Mouse (Mus musculus) gastrocnemius, adult 8-10 months (tissue): ENCODE data around the gene 2310033P09Rik. TPM values are rescaled to one million over a fixed set of nuclear protein-coding genes. Genes with fewer than 3 reads are reported as not detected.

ENCODE experiments used
- DNase-seq, 2 experiments: peaks; one replicate each; pipeline ENCODE4 v3.0.0; 2022; ENCODE audit warnings: low spot score in 2 of 2
- total RNA-seq, 4 experiments: library from RNA; stranded (reverse); gene quantifications; 2 replicates each; pipeline ENCODE4 v1.2.4; 2022

Gene 2310033P09Rik
- total RNA-seq, 4 experiments from 2014 or later = 1.9 to 3.1 (median 2.5) TPM

DNA sequence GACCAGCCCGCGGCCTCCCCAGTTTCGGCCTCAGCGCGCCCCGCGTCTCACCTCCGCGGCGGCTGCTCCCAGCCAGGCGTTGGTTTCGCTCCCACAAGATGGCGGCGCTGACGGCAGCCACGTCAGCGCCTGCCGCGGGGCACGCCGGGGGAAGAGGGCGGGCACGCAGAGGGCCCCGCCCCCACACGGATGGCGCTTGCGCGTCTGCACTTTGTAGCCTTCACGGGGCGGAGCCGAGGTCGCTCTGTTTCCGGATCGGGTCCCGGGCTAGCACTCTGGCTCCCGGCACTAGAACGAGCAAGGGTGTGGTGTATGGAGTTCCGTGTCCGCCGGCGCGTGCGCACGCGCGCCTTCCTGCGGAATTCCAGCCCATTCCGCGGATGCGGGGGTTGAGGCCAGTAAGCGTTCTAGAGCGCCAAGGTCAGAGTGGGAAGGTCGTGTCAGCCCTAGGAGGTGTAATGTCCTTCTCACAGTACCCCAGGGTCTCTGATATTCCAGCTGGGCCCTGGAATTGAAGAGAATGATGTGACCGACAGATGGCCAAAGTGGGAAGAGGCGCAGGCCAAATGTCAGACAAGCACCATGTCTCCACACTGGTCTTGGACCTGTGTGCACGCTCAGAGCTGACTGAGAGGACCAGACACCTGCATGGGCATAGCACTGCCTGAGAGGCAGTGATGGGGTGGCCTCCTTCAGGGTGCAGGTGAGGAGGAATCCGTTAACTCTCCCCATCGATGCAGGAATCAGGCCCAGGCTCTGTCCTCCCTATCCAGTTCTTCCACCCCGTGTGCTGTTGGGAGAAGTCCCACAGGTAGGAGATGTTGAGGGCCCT, 20.2 kb downstream of the 2310033P09Rik start, which contains the start of gene Arf1:
Gene Arf1 (minus strand): TSS at position 149 of the 832 bp plus-strand sequence.
- DNase-seq = peak; percentile 94 to 95

- peak in 1 of 2 experiments; percentile 36 for DNase-seq
These were observed 22.1 kb downstream of the 2310033P09Rik start for GRCm38 (mm10) chr11:59230144-59230760.

GRCm38 (mm10) chr11:59232797-59233196, 24.7 kb downstream of the 2310033P09Rik start:
- DNase-seq = no peak

DNA sequence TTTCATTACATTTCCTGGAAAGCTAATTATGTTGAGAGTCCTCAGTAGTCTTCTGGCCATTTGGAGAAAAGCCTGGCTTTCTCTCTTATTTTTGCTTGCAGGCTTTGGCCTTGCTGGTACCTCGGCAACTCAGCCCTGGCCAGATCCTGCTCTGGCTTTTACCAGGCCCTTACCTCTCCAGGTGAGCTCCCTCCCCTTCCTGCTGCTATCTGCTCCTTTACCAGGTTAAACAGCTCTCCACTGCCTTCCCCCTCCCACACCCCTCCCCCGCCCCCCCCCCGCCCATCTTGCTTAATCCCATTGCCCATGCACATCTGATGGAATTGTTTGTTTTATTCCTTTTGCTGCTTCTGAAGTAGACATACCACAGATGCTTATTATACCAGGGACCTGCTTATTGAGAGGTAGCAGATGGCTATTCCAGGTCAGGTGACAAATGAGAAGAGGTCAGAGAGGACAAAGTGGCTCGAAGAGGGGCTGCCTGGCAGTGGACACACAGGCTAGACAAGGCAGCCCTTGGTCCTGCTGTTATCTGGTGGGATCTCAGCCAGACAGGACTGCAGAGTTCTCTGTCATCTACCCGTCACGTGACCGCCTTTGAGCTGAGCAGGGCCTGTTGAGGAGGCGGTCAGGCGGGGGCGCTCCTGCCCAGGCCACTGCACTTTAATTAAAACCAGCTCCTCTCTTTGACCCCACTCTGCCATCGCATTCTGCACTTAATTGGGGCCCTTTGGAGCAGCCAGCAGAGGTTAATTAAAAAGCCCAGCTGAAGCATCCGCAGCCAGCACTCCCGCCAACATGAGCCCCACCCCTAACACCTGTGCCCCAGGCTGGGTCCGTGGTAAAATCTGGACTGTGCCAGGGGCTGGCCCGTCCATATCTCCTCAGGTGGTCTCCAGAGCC, 30.7 kb downstream of the 2310033P09Rik start:
- peak; percentile 23 to 51 for DNase-seq

- DNase-seq = no peak
These were observed 31.3 kb downstream of the 2310033P09Rik start for GRCm38 (mm10) chr11:59239428-59239785.

GRCm38 (mm10) chr11:59239796-59240195, 31.7 kb downstream of the 2310033P09Rik start:
- DNase-seq = no peak

DNA sequence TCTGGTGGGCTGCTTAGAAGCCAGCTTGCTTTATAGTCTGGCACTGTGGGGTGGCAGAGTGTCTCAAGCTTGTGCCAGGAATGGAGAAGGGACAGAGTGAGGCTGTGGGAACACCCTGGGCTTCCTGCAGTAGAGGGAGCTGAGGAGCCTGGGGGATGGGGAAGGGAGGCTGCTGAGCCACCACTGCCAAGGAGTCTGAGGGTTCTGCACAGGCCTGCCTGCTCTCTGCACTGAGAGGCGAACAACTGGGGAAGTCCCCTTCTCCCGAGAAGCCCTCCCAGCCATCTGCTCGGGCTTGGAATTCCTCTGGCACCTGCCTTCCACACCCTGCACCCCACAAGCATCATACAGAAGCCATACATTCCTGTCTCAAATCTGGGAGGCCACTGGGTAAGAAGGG, 33.7 kb downstream of the 2310033P09Rik start:
- DNase-seq = no peak

DNA sequence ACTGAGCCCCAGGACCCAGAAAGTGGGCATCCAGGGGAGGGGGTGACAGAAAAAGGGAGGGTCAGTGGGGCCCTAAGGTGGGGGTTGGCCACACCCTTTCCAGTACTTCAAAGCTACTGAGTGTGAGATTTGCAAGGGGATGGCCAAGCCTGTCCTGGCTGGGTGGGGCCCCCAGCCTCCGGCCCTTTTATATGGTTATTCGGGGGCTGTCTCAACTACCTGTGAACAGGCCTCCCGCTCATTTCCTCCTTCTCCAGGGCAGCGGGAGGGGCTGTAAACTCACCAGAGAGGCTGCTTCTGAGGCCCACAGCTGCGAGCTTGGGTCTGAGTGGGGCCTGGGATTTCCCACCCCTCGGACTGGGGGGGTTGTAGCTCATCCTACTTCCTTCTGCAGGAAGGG, 35.7 kb downstream of the 2310033P09Rik start:
- DNase-seq = no peak

DNA sequence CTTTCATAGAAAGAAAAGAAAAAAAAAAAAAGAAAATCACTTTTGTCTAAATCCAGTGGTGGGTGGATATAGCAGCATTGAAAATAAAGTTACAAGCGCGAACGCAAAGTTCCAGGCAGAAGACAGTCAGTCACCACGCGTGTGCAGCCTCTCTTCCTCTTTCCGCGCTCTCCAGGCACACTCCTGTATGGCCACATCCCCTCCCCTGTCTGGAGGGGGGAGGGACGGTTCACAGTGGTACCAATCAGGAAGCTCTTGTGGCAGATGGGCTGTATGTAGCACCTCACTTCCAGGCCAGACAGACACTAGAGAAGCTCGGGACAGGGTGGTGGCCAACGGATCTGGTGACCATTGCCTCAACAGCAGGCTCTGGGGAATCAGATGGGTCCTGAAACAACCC, 40.0 kb downstream of the 2310033P09Rik start:
- DNase-seq = no peak

DNA sequence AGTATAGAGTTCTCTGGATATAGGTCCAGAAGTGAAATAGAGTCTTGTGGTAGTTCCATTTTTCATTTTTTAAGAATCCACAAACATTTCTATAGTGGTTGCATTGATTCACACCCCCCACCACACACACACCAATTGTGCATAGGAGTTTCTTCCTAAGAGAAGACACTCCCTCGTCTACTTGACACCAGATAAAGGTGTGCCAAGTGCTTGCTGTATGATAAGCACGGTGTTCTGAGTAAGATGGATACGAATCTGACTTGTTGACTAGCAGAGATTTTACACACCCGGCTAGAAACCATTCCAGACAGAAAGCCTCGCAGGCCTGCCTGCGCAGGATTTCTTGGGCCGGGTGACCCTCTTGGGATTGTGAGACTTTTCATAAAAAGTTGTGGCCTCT, 51.5 kb downstream of the 2310033P09Rik start:
- no peak for DNase-seq

Other genes with a start within 250 kb of the 2310033P09Rik start
- gene Trim11, start 230.2 kb upstream of the 2310033P09Rik start, total RNA-seq = 1 to 10 TPM; 4.8 to 8.5 (median 7.4) TPM
- 1,000 to 10,000 TPM; 2,003 to 2,639 (median 2,223) TPM for gene Obscn, start 71.9 kb upstream of the 2310033P09Rik start, total RNA-seq
- gene Iba57, start 44.6 kb upstream of the 2310033P09Rik start, total RNA-seq = 1 to 10 TPM; 6.1 to 7.4 (median 7.0) TPM
- under 1 TPM in 1 of 4 experiments, not detected in 3; 0.16 TPM for gene Gjc2, start 25.1 kb upstream of the 2310033P09Rik start, total RNA-seq
- gene Guk1, start 16.1 kb upstream of the 2310033P09Rik start, total RNA-seq = 10 to 100 TPM; 36.2 to 43.1 (median 36.8) TPM
- gene Mrpl55, start 5.8 kb upstream of the 2310033P09Rik start, total RNA-seq = 10 to 100 TPM; 51.9 to 58.6 (median 56.0) TPM
- 100 to 1,000 TPM; 244 to 252 (median 245) TPM for gene Arf1, start 19.9 kb downstream of the 2310033P09Rik start, total RNA-seq
- not detected for gene Wnt3a, start 82.4 kb downstream of the 2310033P09Rik start, total RNA-seq
- gene Wnt9a, start 98.6 kb downstream of the 2310033P09Rik start, total RNA-seq = 10 to 100 TPM in 1 of 4 experiments, 1 to 10 TPM in 3; 8.9 to 13.2 (median 9.5) TPM
- not detected for gene Prss38, start 167.3 kb downstream of the 2310033P09Rik start, total RNA-seq
- gene Jmjd4, start 241.7 kb downstream of the 2310033P09Rik start, total RNA-seq = 10 to 100 TPM in 2 of 4 experiments, 1 to 10 TPM in 2; 8.5 to 10.7 (median 9.6) TPM
- gene Snap47, start 242.9 kb downstream of the 2310033P09Rik start, total RNA-seq = 10 to 100 TPM; 22.8 to 26.9 (median 26.3) TPM